Mouse (Mus musculus): ENCODE measurements around the gene Rbms3.

- TF ChIP-seq POLR2A (IDR thresholded peaks at IDR 0.05; ENCODE audit: borderline replicate concordance, extremely low read depth, insufficient read depth, insufficient read length, poor library complexity, severe bottlenecking) (no peak), CTCF (IDR thresholded peaks at IDR 0.05; ENCODE audit: borderline replicate concordance, extremely low read depth, insufficient read depth, insufficient read length) (no peak)
These were observed 570.1 kb downstream of the Rbms3 start for GRCm38 (mm10) chr9:117059586-117059985.

Measured in brain, embryonic 14.5 days (tissue).